Mouse (Mus musculus): ENCODE data around the gene Krtap5-1. TPM values are rescaled to one million over a fixed set of nuclear protein-coding genes. Genes with fewer than 3 reads are reported as not detected.

The Krtap5-1 gene
- polyA plus RNA-seq, 1 experiment from 2014 or later: not detected

Other genes starting within 250 kb of the Krtap5-1 start
- 54.3 and 56.3 TPM in 2 replicates for gene Mob2, start 236.1 kb downstream of the Krtap5-1 start, polyA plus RNA-seq (2015; fragmentation: Nextera tagmentation; extraction: Ambion mirVana)
- gene Dusp8, start 201.3 kb downstream of the Krtap5-1 start, polyA plus RNA-seq (2015; fragmentation: Nextera tagmentation; extraction: Ambion mirVana): 9.3 and 11.1 TPM in 2 replicates
- not detected in 2 replicates for gene Gm45618, start 176.4 kb downstream of the Krtap5-1 start, polyA plus RNA-seq (2015; fragmentation: Nextera tagmentation; extraction: Ambion mirVana)
- gene Gm39115, start 161.1 kb downstream of the Krtap5-1 start, polyA plus RNA-seq (2015; fragmentation: Nextera tagmentation; extraction: Ambion mirVana): not detected in 2 replicates
- gene Gm45337, start 152.5 kb downstream of the Krtap5-1 start, polyA plus RNA-seq (2015; fragmentation: Nextera tagmentation; extraction: Ambion mirVana): not detected in 2 replicates
- not detected in 2 replicates for gene Gm29735, start 140.0 kb downstream of the Krtap5-1 start, polyA plus RNA-seq (2015; fragmentation: Nextera tagmentation; extraction: Ambion mirVana)
- not detected in 2 replicates for gene Gm4553, start 131.4 kb downstream of the Krtap5-1 start, polyA plus RNA-seq (2015; fragmentation: Nextera tagmentation; extraction: Ambion mirVana)
- gene Krtap5-2, start 121.1 kb downstream of the Krtap5-1 start, polyA plus RNA-seq (2015; fragmentation: Nextera tagmentation; extraction: Ambion mirVana): not detected in 2 replicates
- gene Gm10153, start 106.7 kb downstream of the Krtap5-1 start, polyA plus RNA-seq (2015; fragmentation: Nextera tagmentation; extraction: Ambion mirVana): not detected in 2 replicates
- gene Krtap5-3, start 95.8 kb downstream of the Krtap5-1 start, polyA plus RNA-seq (2015; fragmentation: Nextera tagmentation; extraction: Ambion mirVana): not detected in 2 replicates
- not detected in 2 replicates for gene Gm7579, start 85.3 kb downstream of the Krtap5-1 start, polyA plus RNA-seq (2015; fragmentation: Nextera tagmentation; extraction: Ambion mirVana)
- not detected in 2 replicates for gene Krtap5-5, start 67.1 kb downstream of the Krtap5-1 start, polyA plus RNA-seq (2015; fragmentation: Nextera tagmentation; extraction: Ambion mirVana)
- gene Gm40460, start 56.0 kb downstream of the Krtap5-1 start, polyA plus RNA-seq (2015; fragmentation: Nextera tagmentation; extraction: Ambion mirVana): not detected in 2 replicates
- not detected in 2 replicates for gene Gm2431, start 38.8 kb downstream of the Krtap5-1 start, polyA plus RNA-seq (2015; fragmentation: Nextera tagmentation; extraction: Ambion mirVana)
- gene Gm4559, start 22.8 kb downstream of the Krtap5-1 start, polyA plus RNA-seq (2015; fragmentation: Nextera tagmentation; extraction: Ambion mirVana): not detected in 2 replicates
- gene Krtap5-4, start 6.4 kb upstream of the Krtap5-1 start, polyA plus RNA-seq (2015; fragmentation: Nextera tagmentation; extraction: Ambion mirVana): 0.18 TPM in 1 of 2 replicates, not detected in the other
- 4.8 and 4.9 TPM in 2 replicates for gene Ifitm10, start 76.6 kb upstream of the Krtap5-1 start, polyA plus RNA-seq (2015; fragmentation: Nextera tagmentation; extraction: Ambion mirVana)
- not detected in 2 replicates for gene Gm49369, start 85.5 kb upstream of the Krtap5-1 start, polyA plus RNA-seq (2015; fragmentation: Nextera tagmentation; extraction: Ambion mirVana)
- 470 and 482 TPM in 2 replicates for gene Ctsd, start 90.9 kb upstream of the Krtap5-1 start, polyA plus RNA-seq (2015; fragmentation: Nextera tagmentation; extraction: Ambion mirVana)
- 0.17 and 0.32 TPM in 2 replicates for gene Syt8, start 137.7 kb upstream of the Krtap5-1 start, polyA plus RNA-seq (2015; fragmentation: Nextera tagmentation; extraction: Ambion mirVana)
- gene Tnni2, start 144.7 kb upstream of the Krtap5-1 start, polyA plus RNA-seq (2015; fragmentation: Nextera tagmentation; extraction: Ambion mirVana): 14.1 and 27.0 TPM in 2 replicates
- 73.5 and 83.5 TPM in 2 replicates for gene Lsp1, start 163.7 kb upstream of the Krtap5-1 start, polyA plus RNA-seq (2015; fragmentation: Nextera tagmentation; extraction: Ambion mirVana)
- 5.3 and 17.1 TPM in 2 replicates for gene Tnnt3, start 201.7 kb upstream of the Krtap5-1 start, polyA plus RNA-seq (2015; fragmentation: Nextera tagmentation; extraction: Ambion mirVana)
- 14.2 and 20.0 TPM in 2 replicates for gene Mrpl23, start 235.6 kb upstream of the Krtap5-1 start, polyA plus RNA-seq (2015; fragmentation: Nextera tagmentation; extraction: Ambion mirVana)

Data from heart, embryonic 16.5 days (tissue).